Mouse (Mus musculus) B cell, adult 2 months (primary cell): ENCODE measurements around the gene Nek7.

ENCODE experiments used
- DNase-seq, 2 experiments: peaks; one replicate each; pipeline ENCODE4 v3.0.0; 2022

Nek7 gene

DNA sequence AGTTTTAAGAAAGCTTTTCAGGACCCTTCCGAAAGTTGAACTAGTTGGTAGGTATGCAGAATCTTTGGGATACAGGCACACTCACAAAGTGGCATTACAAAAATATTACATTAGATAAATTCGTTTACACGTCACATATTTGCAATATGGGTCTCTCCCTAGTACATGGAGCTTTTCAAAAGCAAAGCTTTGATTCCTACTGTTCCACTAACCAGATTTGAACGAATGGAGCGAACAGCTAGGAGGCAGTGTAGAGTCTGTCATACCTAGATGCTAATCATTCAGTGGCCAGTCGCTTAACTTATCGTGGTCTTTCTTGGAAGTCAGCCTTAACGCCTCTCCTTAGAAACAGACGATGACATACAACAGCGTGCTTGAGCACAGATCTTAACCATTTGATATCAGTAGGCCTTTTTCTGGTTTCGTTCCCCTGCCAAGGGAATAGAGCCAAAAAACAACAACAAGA lies at the start of gene Nek7:
TSS of gene Nek7 (minus strand) at position 146 of the 466 bp plus-strand sequence.
- peak; percentile 37 to 46 for DNase-seq

DNA sequence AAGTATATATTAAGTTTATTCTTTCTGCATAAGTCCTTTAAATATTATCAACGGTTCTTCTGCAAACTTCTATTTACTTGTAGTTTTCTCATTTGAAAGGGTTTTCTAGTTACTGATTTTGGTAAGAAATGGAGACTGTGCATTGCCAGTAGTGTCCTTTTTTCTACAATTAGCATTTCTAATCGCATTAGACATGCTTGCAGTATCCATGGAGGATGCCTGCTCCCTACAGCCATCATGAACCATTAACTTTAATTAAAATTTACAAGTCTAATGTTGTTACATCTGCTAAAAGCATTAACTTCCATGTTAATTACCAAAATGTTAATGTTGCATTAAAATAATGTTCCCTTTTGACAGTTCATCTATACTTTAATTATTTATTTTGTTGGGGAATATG lies 42.4 kb upstream of the Nek7 start:
- no peak for DNase-seq

- DNase-seq, result no peak
Measured at GRCm38 (mm10) chr1:138654212-138654611, 34.3 kb upstream of the Nek7 start.

GRCm38 (mm10) chr1:138644991-138645390 lies 25.1 kb upstream of the Nek7 start:
- DNase-seq, result no peak

DNA sequence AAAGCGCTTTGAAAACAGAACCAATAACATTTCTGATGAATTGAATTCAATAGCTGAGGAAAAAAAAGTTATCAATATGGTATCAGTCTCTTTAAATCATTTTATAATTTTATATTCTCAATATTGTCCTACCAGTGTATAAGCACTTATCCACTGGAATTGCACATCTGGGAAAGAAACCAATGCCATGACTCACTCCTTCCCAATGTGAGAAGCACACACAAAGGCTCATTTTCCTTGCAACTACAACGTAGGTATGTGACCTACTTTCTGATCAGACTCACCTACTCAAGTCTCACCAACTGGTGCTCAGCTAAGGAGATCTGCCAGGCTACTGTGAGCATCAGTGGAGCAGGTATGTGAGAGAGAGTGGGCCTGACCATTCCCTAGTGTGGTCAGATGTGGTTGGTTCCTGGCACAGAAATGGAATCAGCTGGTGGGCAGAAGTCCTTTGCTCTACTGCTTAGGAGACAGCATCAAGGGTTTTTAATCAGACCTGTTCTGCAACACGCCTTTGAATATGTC lies 23.4 kb upstream of the Nek7 start:
- DNase-seq, result no peak

- no peak for DNase-seq
Measured at GRCm38 (mm10) chr1:138640934-138641461, 21.1 kb upstream of the Nek7 start.

- DNase-seq, result peak; percentile 43 to 46
Measured at GRCm38 (mm10) chr1:138637850-138638249, 17.9 kb upstream of the Nek7 start.

- DNase-seq, result no peak
Measured at GRCm38 (mm10) chr1:138634561-138634960, 14.6 kb upstream of the Nek7 start.

- DNase-seq, result no peak
Measured at GRCm38 (mm10) chr1:138628919-138629318, 9.0 kb upstream of the Nek7 start.

- no peak for DNase-seq
Measured at GRCm38 (mm10) chr1:138628486-138628885, 8.5 kb upstream of the Nek7 start.

DNA sequence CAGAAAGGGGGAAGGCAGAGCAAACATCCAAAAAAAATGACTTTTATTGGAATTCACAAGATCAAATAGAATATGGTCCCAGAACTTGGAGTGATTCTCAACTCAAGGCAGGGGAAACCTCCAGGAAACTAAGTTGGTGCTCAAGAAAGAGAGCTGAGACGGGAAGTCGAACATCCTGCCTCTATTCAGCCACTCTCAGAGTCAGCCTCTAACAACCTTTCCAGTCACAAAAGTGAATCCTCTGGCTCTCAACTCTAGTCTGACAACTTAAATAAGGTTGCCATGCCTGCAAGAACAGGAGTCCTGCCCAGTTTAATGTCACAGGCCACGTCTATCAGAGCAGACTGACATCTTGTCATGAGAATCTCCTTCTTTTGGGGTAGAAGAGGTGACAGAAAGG lies 7.9 kb upstream of the Nek7 start:
- no peak for DNase-seq

- DNase-seq, result no peak
Measured at GRCm38 (mm10) chr1:138626288-138626687, 6.3 kb upstream of the Nek7 start.

DNA sequence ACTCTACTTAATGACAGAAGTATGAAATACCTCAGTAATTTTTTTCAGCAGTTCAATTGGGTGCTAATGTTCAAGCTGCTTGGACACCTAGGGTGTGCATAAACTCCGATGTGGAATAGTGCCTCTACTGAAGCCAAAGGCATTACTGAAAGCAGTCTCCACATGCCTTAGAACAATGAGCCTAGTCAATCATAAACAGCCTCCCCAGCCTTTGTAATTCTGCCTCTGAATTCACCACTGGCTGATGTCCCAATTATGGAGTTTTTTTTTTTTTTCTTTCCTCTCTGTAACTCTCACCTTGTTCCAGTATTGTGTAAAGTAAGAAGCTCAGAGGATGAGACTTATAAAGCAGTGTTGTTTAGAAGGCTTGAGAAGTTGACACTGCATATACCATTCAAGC lies 3.9 kb upstream of the Nek7 start:
- DNase-seq, result no peak

DNA sequence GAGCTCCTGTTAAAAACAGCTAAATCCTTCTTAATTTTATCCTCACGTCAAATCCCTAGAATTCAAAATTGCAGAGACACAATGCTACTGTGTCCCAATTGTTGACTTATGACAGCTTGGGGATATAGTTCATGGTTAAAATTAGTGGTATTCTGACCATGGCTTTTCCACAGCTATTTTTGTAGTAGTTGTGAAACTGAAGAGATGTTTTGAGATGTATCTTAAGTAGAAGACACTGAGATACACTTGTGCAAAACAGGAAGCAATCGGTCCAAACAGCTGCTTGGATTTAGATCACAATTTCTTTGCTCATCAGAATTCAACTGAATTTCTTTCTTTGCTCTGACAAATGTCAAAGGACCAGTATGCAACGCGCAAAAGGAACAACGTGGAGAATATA lies 2.9 kb upstream of the Nek7 start:
- DNase-seq, result no peak

DNA sequence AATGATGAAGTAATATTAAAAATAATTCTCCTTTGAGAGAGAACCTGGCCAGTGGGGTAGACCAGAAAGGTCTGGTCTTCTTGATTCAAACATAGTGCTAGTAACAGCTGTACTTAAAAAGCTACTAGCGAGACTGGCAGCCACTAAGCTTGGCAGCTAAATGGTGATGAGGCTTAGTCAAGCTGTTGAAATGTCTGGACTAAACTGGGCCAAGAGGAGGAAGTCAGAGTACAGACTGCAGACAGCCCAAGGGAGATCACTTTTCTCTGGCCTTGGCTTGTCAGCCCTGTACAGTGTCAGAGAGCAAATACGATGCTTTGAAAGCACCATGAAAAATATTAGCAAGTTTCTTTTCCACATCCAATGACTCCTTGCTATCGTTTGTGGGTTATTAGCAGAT lies 2.5 kb upstream of the Nek7 start:
- no peak for DNase-seq

GRCm38 (mm10) chr1:138619114-138619971 lies 598 bp downstream of the Nek7 start:
- peak; percentile 95 to 97 for DNase-seq

DNA sequence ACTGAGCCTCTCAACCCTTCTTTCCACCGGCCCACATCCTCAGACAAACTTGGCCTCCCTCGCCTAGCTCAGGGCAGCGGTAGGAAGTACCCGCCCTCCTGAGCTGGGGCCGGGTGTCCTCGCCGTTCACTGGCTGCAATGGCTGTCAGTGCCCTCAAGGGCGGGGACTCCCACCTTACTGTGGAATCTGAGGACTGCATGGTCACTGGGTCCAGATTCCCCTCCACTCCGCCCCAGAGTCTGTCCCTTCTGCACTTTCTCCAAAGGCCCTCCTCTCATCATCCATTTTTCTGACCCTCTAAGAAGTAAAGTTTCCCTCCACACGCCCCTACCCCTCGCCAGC lies 2.0 kb downstream of the Nek7 start:
- peak; percentile 80 to 82 for DNase-seq

GRCm38 (mm10) chr1:138617279-138618011 lies 2.5 kb downstream of the Nek7 start:
- no peak for DNase-seq

GRCm38 (mm10) chr1:138615388-138615787 lies 4.6 kb downstream of the Nek7 start:
- no peak for DNase-seq

GRCm38 (mm10) chr1:138614552-138615287 lies 5.2 kb downstream of the Nek7 start:
- DNase-seq, result peak; percentile 77 to 82

DNA sequence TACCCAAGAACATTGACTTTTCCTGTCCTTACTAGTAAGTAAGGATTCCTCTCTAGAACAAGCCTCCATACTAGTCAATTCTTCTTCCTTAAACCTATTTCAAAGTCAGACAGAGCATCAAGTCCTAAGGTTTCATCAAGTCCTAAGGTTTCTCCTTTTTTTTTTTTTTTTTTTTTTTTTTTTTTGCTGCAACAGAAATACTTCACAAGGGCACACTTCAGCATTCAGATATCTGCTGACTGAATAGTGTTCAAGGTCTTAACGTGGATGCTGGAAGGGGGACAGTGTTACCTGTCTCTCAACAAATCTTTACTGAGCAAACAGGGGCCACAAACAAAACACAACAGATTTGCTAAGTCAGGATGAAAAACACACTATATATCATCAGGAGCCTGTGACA lies 7.8 kb downstream of the Nek7 start:
- no peak for DNase-seq

GRCm38 (mm10) chr1:138609176-138609575 lies 10.8 kb downstream of the Nek7 start:
- no peak for DNase-seq

DNA sequence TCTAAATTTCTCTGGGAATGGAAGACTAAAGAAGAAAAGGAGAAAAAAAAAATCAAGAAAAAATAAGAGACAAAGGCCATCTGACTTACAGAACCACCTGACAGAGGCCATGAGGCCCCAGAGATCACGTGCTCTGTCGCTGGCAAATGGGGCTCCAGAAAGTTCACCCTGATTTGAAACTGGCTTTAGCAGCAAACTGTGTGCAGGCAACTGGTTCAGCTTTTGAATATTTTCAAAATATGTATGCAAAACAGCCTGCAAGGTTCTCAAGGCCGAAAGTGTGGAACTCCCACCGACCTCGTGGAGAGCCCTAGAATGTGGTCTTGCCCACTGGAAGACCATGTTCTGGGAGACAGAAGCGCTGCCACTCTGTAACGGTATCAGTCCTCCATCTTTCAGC lies 11.6 kb downstream of the Nek7 start:
- DNase-seq, result no peak
